Mouse (Mus musculus): ENCODE data around the gene Esam. TPM values are rescaled to one million over a fixed set of nuclear protein-coding genes. Genes with fewer than 3 reads are reported as not detected.

Gene Esam
- polyA plus RNA-seq, 1 experiment from 2014 or later = 18.2 TPM

DNA sequence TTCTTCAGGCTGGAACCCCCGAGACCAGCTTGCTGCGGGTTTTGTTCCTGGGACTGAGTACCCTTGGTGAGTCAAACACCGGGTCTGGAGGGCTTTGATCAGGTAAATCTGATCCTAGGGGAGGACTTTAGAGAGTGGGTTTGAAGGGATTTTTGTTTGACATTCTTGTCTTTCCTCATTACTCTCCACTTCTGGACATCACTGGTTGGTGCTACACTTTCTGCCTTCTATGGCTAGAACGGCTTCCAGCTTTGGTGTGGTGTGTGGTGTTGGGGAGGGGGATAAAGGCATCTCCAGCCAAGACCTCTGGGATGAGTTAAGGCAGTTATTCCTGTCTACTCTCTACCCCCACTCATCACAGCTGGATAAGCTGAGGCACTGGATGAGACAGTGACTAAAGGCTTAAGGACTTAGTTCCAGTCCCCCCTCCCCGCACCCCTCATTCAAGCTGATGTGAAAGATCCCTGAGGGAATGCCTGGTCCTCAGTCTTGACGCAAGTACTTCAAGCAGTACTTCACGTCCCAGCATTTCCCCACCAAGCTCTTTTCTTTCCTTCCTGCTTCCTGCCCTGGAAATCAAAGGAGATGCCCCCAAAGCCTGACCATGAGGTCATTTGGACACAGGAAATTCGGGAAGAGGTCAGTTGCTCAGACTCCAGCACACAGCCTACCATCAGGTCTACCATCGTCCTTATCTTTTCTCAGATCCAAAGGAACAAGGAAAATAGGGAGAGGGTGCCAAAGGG, 520 bp downstream of the Esam start:
- TF ChIP-seq EP300 (IDR thresholded peaks at IDR 0.05; ENCODE audit: low read depth) = 0 out of 2 replicates have a peak, but pooled peaks have one; percentile 54
- no peak for TF ChIP-seq CTCF (IDR thresholded peaks at IDR 0.05; ENCODE audit: low read depth)
- 24% methylated on average over 9 of the region's 9 CpGs for WGBS (ENCODE audit: insufficient replicate concordance)
- DNase-seq = no peak

GRCm38 (mm10) chr9:37530031-37530887, 2.4 kb downstream of the Esam start:
- TF ChIP-seq CTCF (IDR thresholded peaks at IDR 0.05; ENCODE audit: low read depth) (peak; percentile 36), EP300 (IDR thresholded peaks at IDR 0.05; ENCODE audit: low read depth) (peak; percentile 65)
- H3K9me3 ChIP-seq (ENCODE audit: low read length) = no peaks in the 10 kb centered on the region
- 2% methylated on average over 32 of the region's 32 CpGs for WGBS (ENCODE audit: insufficient replicate concordance)
- DNase-seq (peak; percentile 56), ATAC-seq (peak; percentile 57)
- H3K4me2 ChIP-seq (ENCODE audit: low read depth, low read length) = peak overlapping the region; percentile 66
- H3K27ac ChIP-seq (ENCODE audit: low read depth) = peak overlapping the region; percentile 64
- H3K4me1 ChIP-seq (ENCODE audit: insufficient read depth) = peaks cover 19% of the 10 kb centered on the region
- H3K4me3 ChIP-seq (ENCODE audit: low read depth, low read length) = peak overlapping the region; percentile 23
- no peaks in the 10 kb centered on the region for H3K36me3 ChIP-seq (replicated peaks; ENCODE audit: insufficient read depth, low read length)
- H3K9ac ChIP-seq (replicated peaks) = peak overlapping the region; percentile 45; the same call in 1 of the 2 replicates
- H3K27me3 ChIP-seq (ENCODE audit: insufficient read depth, low read length) = peaks cover 48% of the 10 kb centered on the region

More for the DNA sequence above, 520 bp downstream of the Esam start:
- Histone ChIP-seq H3K36me3 (replicated peaks; ENCODE audit: insufficient read depth, low read length) (peaks cover 8% of the 10 kb centered on the region; the same call in 1 of the 2 replicates), H3K27ac (ENCODE audit: low read depth) (peak overlapping the region; percentile 69), H3K4me3 (ENCODE audit: low read depth, low read length) (peak overlapping the region; percentile 41), H3K9me3 (ENCODE audit: low read length) (no peaks in the 10 kb centered on the region), H3K27me3 (ENCODE audit: insufficient read depth, low read length) (peaks cover 48% of the 10 kb centered on the region), H3K4me2 (ENCODE audit: low read depth, low read length) (peak overlapping the region; percentile 72; the same call in 1 of the 2 replicates), H3K9ac (replicated peaks) (no peak overlapping the region), H3K4me1 (ENCODE audit: insufficient read depth) (peaks cover 19% of the 10 kb centered on the region)
- ATAC-seq = no peak

- H3K4me1 ChIP-seq (ENCODE audit: insufficient read depth) = peaks cover 19% of the 10 kb centered on the region
- TF ChIP-seq EP300 (IDR thresholded peaks at IDR 0.05; ENCODE audit: low read depth) = no peak
- peak; percentile 53 for TF ChIP-seq CTCF (IDR thresholded peaks at IDR 0.05; ENCODE audit: low read depth)
- H3K4me2 ChIP-seq (ENCODE audit: low read depth, low read length) = peak overlapping the region; percentile 66
- peak; percentile 81 for ATAC-seq
- no peaks in the 10 kb centered on the region for H3K36me3 ChIP-seq (replicated peaks; ENCODE audit: insufficient read depth, low read length)
- peak; percentile 73 for DNase-seq
- no peaks in the 10 kb centered on the region for H3K9me3 ChIP-seq (ENCODE audit: low read length)
- peak overlapping the region; percentile 35; the same call in 1 of the 2 replicates for H3K27ac ChIP-seq (ENCODE audit: low read depth)
- WGBS (ENCODE audit: insufficient replicate concordance) = 8% methylated on average over 31 of the region's 31 CpGs
- H3K27me3 ChIP-seq (ENCODE audit: insufficient read depth, low read length) = peaks cover 48% of the 10 kb centered on the region
- peak overlapping the region; percentile 23 for H3K4me3 ChIP-seq (ENCODE audit: low read depth, low read length)
- peak overlapping the region; percentile 45; the same call in 1 of the 2 replicates for H3K9ac ChIP-seq (replicated peaks)
Observed at GRCm38 (mm10) chr9:37530888-37531705, 3.2 kb downstream of the Esam start.

GRCm38 (mm10) chr9:37536851-37537250, 9.0 kb downstream of the Esam start:
- 69% methylated on average over 4 of the region's 4 CpGs for WGBS (ENCODE audit: insufficient replicate concordance)
- no peaks in the 10 kb centered on the region for H3K4me1 ChIP-seq (ENCODE audit: insufficient read depth)
- H3K36me3 ChIP-seq (replicated peaks; ENCODE audit: insufficient read depth, low read length) = no peaks in the 10 kb centered on the region
- ATAC-seq (no peak), DNase-seq (no peak)
- TF ChIP-seq EP300 (IDR thresholded peaks at IDR 0.05; ENCODE audit: low read depth) = no peak
- H3K4me2 ChIP-seq (ENCODE audit: low read depth, low read length) = no peak overlapping the region
- H3K9ac ChIP-seq (replicated peaks) = no peak overlapping the region
- H3K9me3 ChIP-seq (ENCODE audit: low read length) = no peaks in the 10 kb centered on the region
- no peak overlapping the region for H3K27ac ChIP-seq (ENCODE audit: low read depth)
- H3K27me3 ChIP-seq (ENCODE audit: insufficient read depth, low read length) = no peaks in the 10 kb centered on the region
- H3K4me3 ChIP-seq (ENCODE audit: low read depth, low read length) = no peak overlapping the region

- no peak overlapping the region for H3K27ac ChIP-seq (ENCODE audit: low read depth)
- no peak overlapping the region for H3K9ac ChIP-seq (replicated peaks)
- no peaks in the 10 kb centered on the region for H3K27me3 ChIP-seq (ENCODE audit: insufficient read depth, low read length)
- no peaks in the 10 kb centered on the region for H3K9me3 ChIP-seq (ENCODE audit: low read length)
- WGBS (ENCODE audit: insufficient replicate concordance) = 74% methylated on average over 5 of the region's 5 CpGs
- no peak for DNase-seq
- no peaks in the 10 kb centered on the region for H3K4me1 ChIP-seq (ENCODE audit: insufficient read depth)
- H3K4me2 ChIP-seq (ENCODE audit: low read depth, low read length) = no peak overlapping the region
- no peak for TF ChIP-seq CTCF (IDR thresholded peaks at IDR 0.05; ENCODE audit: low read depth)
- no peak for TF ChIP-seq EP300 (IDR thresholded peaks at IDR 0.05; ENCODE audit: low read depth)
- H3K4me3 ChIP-seq (ENCODE audit: low read depth, low read length) = no peak overlapping the region
- no peaks in the 10 kb centered on the region for H3K36me3 ChIP-seq (replicated peaks; ENCODE audit: insufficient read depth, low read length)
- ATAC-seq = no peak
Observed at GRCm38 (mm10) chr9:37537658-37538250, 9.9 kb downstream of the Esam start.
